Mouse (Mus musculus) hindbrain, embryonic 15.5 days (tissue): Measurements from ENCODE around the gene Kcnj12. TPM values are rescaled to one million over a fixed set of nuclear protein-coding genes. Genes with fewer than 3 reads are reported as not detected.

Experiments used
- ATAC-seq: fragments of 200-750 bp; cut with Nextera tagmentation; 2 replicates; pipeline ENCODE4 v1.8.0; 2017; ENCODE audit warnings: low read depth, moderate number of reproducible peaks, moderate TSS enrichment; ENCODE audit not compliant: low FRiP score
- H3K27ac ChIP-seq: fragments of 300-500 bp; sonication (generic); replicated peaks from 2 replicates; pipeline ENCODE4 v1.5.1; 2015; ENCODE audit warnings: mild to moderate bottlenecking, inconsistent platforms
- H3K27me3 ChIP-seq: fragments of 300-500 bp; sonication (generic); 2 replicates; pipeline ENCODE4 v1.6.1; 2015; ENCODE audit warnings: control low read depth, inconsistent platforms
- H3K36me3 ChIP-seq: fragments of 300-500 bp; sonication (generic); 2 replicates; pipeline ENCODE4 v1.6.1; 2015; ENCODE audit warnings: control low read depth, inconsistent platforms
- H3K4me1 ChIP-seq: fragments of 300-500 bp; sonication (generic); replicated peaks from 2 replicates; pipeline ENCODE4 v1.6.1; 2015; ENCODE audit warnings: control low read depth, inconsistent platforms
- H3K4me2 ChIP-seq: fragments of 300-500 bp; sonication (generic); 2 replicates; pipeline ENCODE4 v1.6.1; 2015; ENCODE audit warnings: moderate library complexity, mild to moderate bottlenecking, inconsistent platforms
- H3K4me3 ChIP-seq: fragments of 300-500 bp; sonication (generic); 2 replicates; pipeline ENCODE4 v1.5.1; 2015; ENCODE audit warnings: mild to moderate bottlenecking, inconsistent platforms
- H3K9ac ChIP-seq: fragments of 300-500 bp; sonication (generic); 2 replicates; pipeline ENCODE4 v1.6.1; 2015; ENCODE audit warnings: inconsistent platforms
- H3K9me3 ChIP-seq: fragments of 300-500 bp; sonication (generic); 2 replicates; pipeline ENCODE4 v1.6.1; 2016; ENCODE audit warnings: control low read depth, inconsistent platforms
- WGBS: fragments of 180-500 bp; shearing (Covaris S2); methylation state at CpG from one replicate; pipeline ENCODE4 v1.1.7; 2015; 5-methylcytosine and 5-hydroxymethylcytosine counted together
- polyA plus RNA-seq: library from polyadenylated mRNA; unstranded; fragments of >200 nt; fragmentation: Nextera tagmentation; extraction: Ambion mirVana; gene quantifications from 2 replicates; pipeline ENCODE4 v1.2.1, GENCODE M21; 2015

Gene Kcnj12
- polyA plus RNA-seq, 1 experiment from 2014 or later = 4.9 TPM

- WGBS = 45% methylated on average over 13 of the region's 13 CpGs
- ATAC-seq = no peak
- Histone ChIP-seq H3K4me3 (no peak overlapping the region), H3K9me3 (no peaks in the 10 kb centered on the region), H3K4me1 (0 out of 2 replicates have a peak, but pooled peaks cover 7% of the 10 kb centered on the region), H3K4me2 (no peak overlapping the region), H3K9ac (no peak overlapping the region), H3K27me3 (no peaks in the 10 kb centered on the region), H3K27ac (no peak overlapping the region), H3K36me3 (no peaks in the 10 kb centered on the region)
Observed at GRCm38 (mm10) chr11:61102397-61103339, 80.3 kb downstream of the Kcnj12 start.

GRCm38 (mm10) chr11:61104241-61104901 is 82.0 kb downstream of the Kcnj12 start:
- Histone ChIP-seq H3K4me1 (0 out of 2 replicates have a peak, but pooled peaks cover 7% of the 10 kb centered on the region), H3K4me3 (no peak overlapping the region), H3K4me2 (peak overlapping the region; percentile 14; the same call in 1 of the 2 replicates), H3K27ac (no peak overlapping the region), H3K9ac (no peak overlapping the region), H3K27me3 (no peaks in the 10 kb centered on the region), H3K36me3 (no peaks in the 10 kb centered on the region), H3K9me3 (no peaks in the 10 kb centered on the region)
- ATAC-seq = peak; percentile 92; the same call in 1 of the 2 replicates
- 13% methylated on average over 20 of the region's 20 CpGs for WGBS

- Histone ChIP-seq H3K4me2 (no peak overlapping the region), H3K9ac (no peak overlapping the region), H3K4me3 (no peak overlapping the region), H3K27me3 (no peaks in the 10 kb centered on the region), H3K36me3 (no peaks in the 10 kb centered on the region), H3K4me1 (0 out of 2 replicates have a peak, but pooled peaks cover 6% of the 10 kb centered on the region), H3K9me3 (no peaks in the 10 kb centered on the region), H3K27ac (no peak overlapping the region)
- 86% methylated on average over 12 of the region's 12 CpGs for WGBS
- ATAC-seq = no peak
Observed at GRCm38 (mm10) chr11:61108911-61109361, 86.6 kb downstream of the Kcnj12 start.

GRCm38 (mm10) chr11:61109707-61110106 is 87.3 kb downstream of the Kcnj12 start:
- no peaks in the 10 kb centered on the region for H3K36me3 ChIP-seq
- WGBS = 84% methylated on average over 6 of the region's 6 CpGs
- no peak for ATAC-seq
- no peak overlapping the region for H3K9ac ChIP-seq
- no peaks in the 10 kb centered on the region for H3K9me3 ChIP-seq
- H3K27me3 ChIP-seq = no peaks in the 10 kb centered on the region
- no peak overlapping the region for H3K4me2 ChIP-seq
- H3K4me3 ChIP-seq = no peak overlapping the region
- H3K27ac ChIP-seq = no peak overlapping the region
- H3K4me1 ChIP-seq = 0 out of 2 replicates have a peak, but pooled peaks cover under 1% of the 10 kb centered on the region

GRCm38 (mm10) chr11:61110113-61110512 is 87.7 kb downstream of the Kcnj12 start:
- Histone ChIP-seq H3K4me1 (no peaks in the 10 kb centered on the region), H3K27me3 (no peaks in the 10 kb centered on the region), H3K4me2 (no peak overlapping the region), H3K4me3 (no peak overlapping the region), H3K9me3 (no peaks in the 10 kb centered on the region), H3K36me3 (no peaks in the 10 kb centered on the region), H3K27ac (no peak overlapping the region), H3K9ac (no peak overlapping the region)
- ATAC-seq = no peak
- WGBS = 79% methylated on average over 10 of the region's 10 CpGs

GRCm38 (mm10) chr11:61110928-61111327 is 88.6 kb downstream of the Kcnj12 start:
- Histone ChIP-seq H3K9me3 (no peaks in the 10 kb centered on the region), H3K4me2 (no peak overlapping the region), H3K9ac (no peak overlapping the region), H3K4me1 (no peaks in the 10 kb centered on the region), H3K4me3 (no peak overlapping the region), H3K27me3 (no peaks in the 10 kb centered on the region), H3K27ac (no peak overlapping the region), H3K36me3 (no peaks in the 10 kb centered on the region)
- 27% methylated on average over 1 of the region's 1 CpGs for WGBS
- no peak for ATAC-seq

GRCm38 (mm10) chr11:61111472-61111871 is 89.1 kb downstream of the Kcnj12 start:
- H3K4me3 ChIP-seq = no peak overlapping the region
- no peak overlapping the region for H3K9ac ChIP-seq
- H3K4me2 ChIP-seq = no peak overlapping the region
- 94% methylated on average over 4 of the region's 4 CpGs for WGBS
- H3K36me3 ChIP-seq = no peaks in the 10 kb centered on the region
- H3K9me3 ChIP-seq = no peaks in the 10 kb centered on the region
- no peaks in the 10 kb centered on the region for H3K4me1 ChIP-seq
- no peaks in the 10 kb centered on the region for H3K27me3 ChIP-seq
- H3K27ac ChIP-seq = no peak overlapping the region
- no peak for ATAC-seq

- WGBS = 87% methylated on average over 8 of the region's 8 CpGs
- no peak for ATAC-seq
- Histone ChIP-seq H3K27ac (no peak overlapping the region), H3K9ac (no peak overlapping the region), H3K4me1 (no peaks in the 10 kb centered on the region), H3K27me3 (no peaks in the 10 kb centered on the region), H3K9me3 (no peaks in the 10 kb centered on the region), H3K4me2 (no peak overlapping the region), H3K4me3 (no peak overlapping the region), H3K36me3 (no peaks in the 10 kb centered on the region)
Observed at GRCm38 (mm10) chr11:61112323-61112995, 90.1 kb downstream of the Kcnj12 start.

GRCm38 (mm10) chr11:61116226-61116625 is 93.9 kb downstream of the Kcnj12 start:
- H3K9me3 ChIP-seq = no peaks in the 10 kb centered on the region
- no peak overlapping the region for H3K9ac ChIP-seq
- H3K27me3 ChIP-seq = no peaks in the 10 kb centered on the region
- no peak overlapping the region for H3K27ac ChIP-seq
- ATAC-seq = no peak
- no peak overlapping the region for H3K4me2 ChIP-seq
- 68% methylated on average over 8 of the region's 8 CpGs for WGBS
- no peaks in the 10 kb centered on the region for H3K4me1 ChIP-seq
- no peaks in the 10 kb centered on the region for H3K36me3 ChIP-seq
- no peak overlapping the region for H3K4me3 ChIP-seq

GRCm38 (mm10) chr11:61119996-61120583 is 97.7 kb downstream of the Kcnj12 start:
- no peaks in the 10 kb centered on the region for H3K4me1 ChIP-seq
- 89% methylated on average over 3 of the region's 3 CpGs for WGBS
- H3K27me3 ChIP-seq = no peaks in the 10 kb centered on the region
- H3K27ac ChIP-seq = no peak overlapping the region
- no peaks in the 10 kb centered on the region for H3K36me3 ChIP-seq
- no peak for ATAC-seq
- H3K9ac ChIP-seq = no peak overlapping the region
- H3K9me3 ChIP-seq = no peaks in the 10 kb centered on the region
- no peak overlapping the region for H3K4me3 ChIP-seq
- no peak overlapping the region for H3K4me2 ChIP-seq
